Mouse (Mus musculus): Measurements from ENCODE around the gene Samd10.

Samd10 gene

DNA sequence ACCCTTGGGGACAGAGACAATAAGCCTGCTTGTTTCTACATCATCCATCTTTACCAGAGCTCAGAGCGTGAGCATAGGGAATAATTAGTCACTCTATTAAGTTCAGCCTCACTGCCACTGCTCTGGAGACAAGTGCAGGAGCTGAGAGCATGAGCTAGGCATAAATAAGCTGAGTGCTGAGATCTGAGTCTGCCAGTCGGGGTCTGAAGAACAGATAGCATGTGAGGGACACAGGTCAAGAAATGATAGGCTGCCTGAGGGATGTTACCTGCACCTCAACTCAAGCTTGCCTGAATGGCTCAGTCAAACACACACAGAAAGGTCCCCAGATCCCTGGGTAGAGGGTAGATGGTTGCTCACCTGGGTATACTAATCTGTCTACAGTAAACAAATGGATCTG, 21.9 kb downstream of the Samd10 start:
- DNase-seq (ENCODE audit: low spot score in 2 of 2): no peak

DNA sequence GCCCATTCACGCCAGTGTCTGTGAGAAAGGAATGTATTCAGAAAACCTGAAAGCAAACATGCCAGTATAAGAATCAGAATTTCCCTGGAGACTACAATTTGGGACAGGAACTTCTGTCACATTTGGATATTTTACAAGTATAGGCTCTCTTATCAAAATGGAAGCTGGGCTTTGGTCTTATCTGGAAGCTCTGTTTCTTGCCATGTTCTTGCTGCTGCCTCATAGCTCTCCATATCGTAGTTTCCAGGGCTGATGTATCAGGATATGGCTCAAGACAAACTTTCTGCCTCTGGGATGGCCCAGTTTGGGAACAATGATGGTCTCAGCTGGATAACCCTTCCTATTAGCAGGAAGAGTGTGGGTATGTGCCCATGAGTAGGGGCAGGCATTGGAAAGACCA, 22.4 kb downstream of the Samd10 start:
- no peak for DNase-seq (ENCODE audit: low spot score in 2 of 2)

- DNase-seq (ENCODE audit: low spot score in 2 of 2): no peak
These were observed 24.0 kb downstream of the Samd10 start for GRCm38 (mm10) chr2:181574921-181575545.

GRCm38 (mm10) chr2:181573961-181574360, 25.1 kb downstream of the Samd10 start:
- no peak for DNase-seq (ENCODE audit: low spot score in 2 of 2)

GRCm38 (mm10) chr2:181572921-181573920, 25.8 kb downstream of the Samd10 start:
- DNase-seq (ENCODE audit: low spot score in 2 of 2): no peak

GRCm38 (mm10) chr2:181571941-181572670, 26.9 kb downstream of the Samd10 start:
- no peak for DNase-seq (ENCODE audit: low spot score in 2 of 2)

GRCm38 (mm10) chr2:181570921-181571595, 28.0 kb downstream of the Samd10 start:
- no peak for DNase-seq (ENCODE audit: low spot score in 2 of 2)

GRCm38 (mm10) chr2:181570375-181570774, 28.6 kb downstream of the Samd10 start:
- no peak for DNase-seq (ENCODE audit: low spot score in 2 of 2)

DNA sequence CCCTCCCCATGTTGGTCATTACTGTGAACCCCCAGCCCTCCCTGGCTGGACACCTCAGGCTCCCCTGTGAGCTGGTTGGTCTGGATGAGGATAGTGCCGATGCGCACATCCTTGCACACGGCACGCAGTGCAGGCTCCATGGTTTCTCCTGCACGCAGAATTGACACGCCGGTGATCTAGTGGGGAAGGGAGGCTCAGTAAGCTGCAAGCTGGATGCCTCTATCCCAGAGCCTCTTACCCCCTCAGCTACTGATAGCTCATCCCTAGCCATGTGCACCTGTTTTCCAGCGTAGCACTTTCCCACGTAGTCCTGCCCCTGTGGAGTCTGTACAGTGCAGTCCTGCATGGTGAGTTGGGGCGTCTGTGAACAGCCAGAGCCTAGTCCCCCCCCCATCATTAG, 29.2 kb downstream of the Samd10 start:
- DNase-seq (ENCODE audit: low spot score in 2 of 2): no peak

DNA sequence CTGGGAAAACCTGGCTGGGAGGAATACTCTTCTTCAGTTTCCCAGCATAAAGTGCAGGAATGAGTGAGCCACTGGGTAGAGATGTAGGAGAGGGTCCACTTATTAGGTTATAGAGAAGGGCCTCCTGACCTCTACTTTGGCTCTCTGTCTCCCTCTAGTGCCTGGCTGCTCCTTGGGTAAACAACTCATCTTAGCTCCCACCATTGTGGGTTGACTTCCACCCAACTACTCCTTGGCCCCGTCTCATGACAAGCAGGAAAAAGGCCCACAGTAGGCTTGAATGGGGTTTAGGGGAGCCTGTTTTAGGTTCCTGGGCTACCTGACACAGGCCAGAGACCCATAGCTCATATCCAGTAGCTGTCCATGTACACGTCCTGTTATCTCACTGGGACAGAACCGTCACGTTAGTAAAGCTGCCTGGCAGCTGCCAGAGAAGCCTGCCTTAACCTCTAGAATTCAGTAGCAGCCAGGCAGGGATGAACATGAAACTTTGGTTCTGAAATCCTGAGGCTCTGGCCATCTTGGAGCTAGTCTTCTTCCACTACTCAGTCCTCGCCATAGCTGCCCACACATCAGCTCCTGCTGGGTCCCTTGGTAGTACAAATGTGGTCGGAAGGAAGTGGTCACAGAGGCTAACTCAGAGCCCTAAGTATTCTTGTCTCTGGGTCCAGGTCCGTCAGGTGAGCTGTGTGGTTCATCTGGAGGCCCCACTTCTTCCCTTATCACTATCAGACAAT, 30.6 kb downstream of the Samd10 start:
- DNase-seq (ENCODE audit: low spot score in 2 of 2): peak; percentile 40 to 52

DNA sequence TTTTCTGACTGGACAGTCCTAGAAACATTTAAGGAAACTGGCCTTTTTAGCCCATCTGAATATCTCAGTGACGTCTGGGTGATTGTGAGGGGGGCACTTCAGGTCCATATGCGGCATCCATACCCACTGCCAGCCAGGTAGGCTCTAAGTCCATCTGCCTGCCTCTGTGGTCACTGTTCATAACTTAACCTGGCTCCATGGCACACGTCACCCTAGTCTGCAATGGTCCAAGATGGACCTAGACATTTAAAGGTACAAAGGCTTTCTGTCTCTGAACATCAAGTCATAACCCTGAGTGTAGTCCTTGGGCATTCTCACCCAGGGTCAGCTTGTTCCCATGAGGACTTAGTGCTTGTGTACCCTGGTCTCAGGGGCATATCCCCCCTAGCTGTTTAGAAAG, 31.7 kb downstream of the Samd10 start:
- DNase-seq (ENCODE audit: low spot score in 2 of 2): no peak

- DNase-seq (ENCODE audit: low spot score in 2 of 2): no peak
These were observed 45.2 kb downstream of the Samd10 start for GRCm38 (mm10) chr2:181553772-181554171.

- no peak for DNase-seq (ENCODE audit: low spot score in 2 of 2)
These were observed 48.8 kb downstream of the Samd10 start for GRCm38 (mm10) chr2:181550233-181550632.

DNA sequence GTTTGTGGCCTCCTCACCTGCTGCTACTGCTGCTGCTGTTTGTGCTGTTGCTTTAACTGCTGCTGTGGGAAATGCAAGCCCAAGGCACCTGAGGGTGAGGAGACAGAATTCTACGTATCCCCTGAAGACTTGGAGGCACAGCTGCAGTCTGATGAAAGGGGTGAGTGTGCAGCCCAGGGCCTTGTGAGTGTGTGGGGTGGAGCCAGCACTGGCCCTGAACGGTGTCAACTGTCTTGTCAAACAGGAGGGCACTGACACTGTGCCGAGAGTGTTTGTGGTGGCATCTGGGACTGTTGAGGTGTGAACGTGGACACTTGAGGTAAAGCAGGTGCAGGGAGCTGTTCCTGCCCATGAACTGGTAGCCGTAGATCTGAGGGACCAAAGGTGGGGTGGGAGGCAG, 50.3 kb downstream of the Samd10 start:
- DNase-seq (ENCODE audit: low spot score in 2 of 2): no peak

- DNase-seq (ENCODE audit: low spot score in 2 of 2): no peak
These were observed 50.8 kb downstream of the Samd10 start for GRCm38 (mm10) chr2:181548227-181548626.

GRCm38 (mm10) chr2:181546142-181546541, 52.9 kb downstream of the Samd10 start:
- no peak for DNase-seq (ENCODE audit: low spot score in 2 of 2)
